Mouse (Mus musculus) naive thymus-derived CD4-positive, alpha-beta T cell, adult 5 months (primary cell): ENCODE measurements around the gene Cfap46. TPM values are rescaled to one million over a fixed set of nuclear protein-coding genes. Genes with fewer than 3 reads are reported as not detected.

Experiments used
- polyA plus RNA-seq: library from polyadenylated mRNA; unstranded; fragments of 100-300 nt; shearing (Covaris generic); gene quantifications from one replicate; pipeline ENCODE4 v1.2.1, GENCODE M21; 2017

Gene Cfap46
- not detected for polyA plus RNA-seq

DNA sequence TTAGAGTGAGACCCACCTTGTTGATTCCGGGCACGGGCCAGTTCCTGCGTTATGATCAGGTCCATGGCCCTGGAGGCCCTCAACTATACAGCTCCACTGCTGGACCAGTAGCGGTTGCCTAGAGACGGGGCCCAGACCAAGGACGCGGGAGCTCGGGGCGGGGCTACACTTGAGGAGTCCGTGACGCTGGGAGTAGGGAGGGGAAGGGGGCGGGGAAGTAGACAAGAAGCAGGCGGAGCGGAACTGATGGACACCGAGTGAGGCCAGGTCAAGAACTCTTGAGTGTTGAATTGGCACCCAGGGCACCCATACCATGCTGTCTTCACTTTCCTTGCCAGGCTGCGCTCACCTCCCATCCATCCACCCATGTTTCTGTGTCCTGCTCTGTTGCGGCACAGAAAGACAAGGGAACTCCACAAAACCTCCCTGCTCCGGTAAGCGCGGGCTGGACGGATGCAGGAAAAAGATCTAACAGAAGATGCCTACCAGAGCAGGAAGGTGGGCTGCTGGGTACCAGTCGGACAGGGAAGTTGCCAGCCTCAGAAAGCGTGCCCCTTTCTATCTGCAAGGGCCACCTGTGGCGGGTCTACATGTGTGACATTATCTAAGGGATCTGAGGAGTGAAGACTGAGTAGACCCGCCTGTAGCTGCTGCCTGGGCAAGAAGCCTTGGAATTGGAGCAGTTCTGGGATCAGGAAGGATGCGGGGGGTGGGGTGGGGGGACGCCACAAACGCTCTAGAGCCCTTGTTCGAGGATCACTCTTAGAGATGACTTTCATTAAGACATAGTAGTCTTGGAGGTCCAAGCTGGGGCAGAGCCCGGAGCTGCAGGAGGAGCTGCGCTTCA, at the start of gene Cfap46:
Gene Cfap46 (minus strand): TSS at position 112 of the 847 bp plus-strand sequence.

DNA sequence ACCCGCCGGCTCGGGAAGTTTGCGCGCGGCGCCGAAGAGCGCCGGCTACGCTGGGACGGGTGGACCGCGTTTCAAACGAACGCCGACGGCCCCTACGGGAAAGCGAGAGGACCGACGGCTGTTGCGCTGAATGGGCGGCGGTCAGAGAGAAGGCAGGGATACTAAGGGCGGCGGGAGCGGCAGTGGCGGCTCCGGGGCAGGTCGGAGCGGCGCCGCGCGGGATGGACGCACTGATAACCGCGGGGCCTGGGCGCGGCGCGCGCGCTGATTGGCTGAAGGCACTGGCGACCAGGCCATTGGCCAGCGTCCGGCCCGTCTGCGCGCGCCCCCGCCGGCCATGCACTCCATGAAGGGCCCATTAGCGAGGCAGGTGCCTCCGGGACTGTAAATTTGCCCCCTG, 101.0 kb downstream of the Cfap46 start, which contains the start of gene Nkx6-2:
Gene Nkx6-2 (minus strand): TSS at position 203 of the 400 bp plus-strand sequence.

Other genes with a start within 250 kb of the Cfap46 start
- gene Nkx6-2, start 101.0 kb downstream of the Cfap46 start, polyA plus RNA-seq, result not detected
- gene Adgra1, start 150.4 kb upstream of the Cfap46 start, polyA plus RNA-seq, result not detected
- gene Kndc1, start 210.9 kb upstream of the Cfap46 start, polyA plus RNA-seq, result not detected